In genomic region chr15:103503660-103504059, GRCm38 (mm10) we compare ENCODE assay signal across 9 mouse cellular contexts. TPM values are rescaled to one million over a fixed set of nuclear protein-coding genes. Genes with fewer than 3 reads are reported as not detected.
DNase-seq lines count a peak whose midpoint lies in the region; ATAC-seq and TF ChIP-seq lines count a peak whose summit lies in the region.
"Had no signal": no experiment of that assay in that cellular context is flagged by ENCODE, and none has a peak within 500 bp of the region (broad histone marks: within the 10 kb centered on the region; RNA-seq: fewer than 3 reads in every experiment).

No protein-coding gene starts in this region.

- H3K9ac ChIP-seq in hindbrain, embryonic 13.5 days = peak overlapping the region; percentile 93
- H3K9ac ChIP-seq in midbrain, postnatal 0 days (replicated peaks; ENCODE audit: low read length, poor library complexity, severe bottlenecking) = peak overlapping the region; percentile 87
- H3K9ac ChIP-seq: liver, embryonic 14.5 days had no signal

- no peak for TF ChIP-seq POLR2A in lung, adult 2 months (IDR thresholded peaks at IDR 0.05; ENCODE audit: borderline replicate concordance, extremely low read depth, low read depth, low read length)

- H3K4me3 ChIP-seq in left cerebral cortex, adult 2 months = peak overlapping the region; percentile 80
- peak overlapping the region; percentile 71 for H3K4me3 ChIP-seq in hindbrain, embryonic 13.5 days
- H3K4me3 ChIP-seq in midbrain, postnatal 0 days (ENCODE audit: low read depth, low read length) = peak overlapping the region; percentile 68
- H3K4me3 ChIP-seq in lung, adult 2 months (replicated peaks; ENCODE audit: extremely low read depth, low read depth, low read length) = no peak overlapping the region

- H3K36me3 ChIP-seq in hindbrain, embryonic 13.5 days = no peaks in the 10 kb centered on the region
- no peaks in the 10 kb centered on the region for H3K36me3 ChIP-seq in midbrain, postnatal 0 days (ENCODE audit: insufficient read depth, low read length)

- peak in 1 of 2 experiments; percentile 48 for DNase-seq in left cerebral cortex, adult 2 months (ENCODE audit: extremely low spot score in 1 of 2, low spot score in 2 of 2)
- no peak for DNase-seq in left cerebral cortex, adult 8-10 months (ENCODE audit: low spot score in 2 of 2)
- peak; percentile 45 to 48 for DNase-seq in cerebellum, postnatal 25 days
- DNase-seq in midbrain, postnatal 0 days (ENCODE audit: low spot score) = peak; percentile 45
- DNase-seq in lung, adult 2 months = no peak
- no peak for DNase-seq in kidney, adult 8-10 months
- DNase-seq in kidney, postnatal 36 days = no peak

- H3K27ac ChIP-seq in left cerebral cortex, adult 2 months = peak overlapping the region; percentile 91
- H3K27ac ChIP-seq in hindbrain, embryonic 13.5 days = peak overlapping the region; percentile 88
- peak overlapping the region; percentile 69 for H3K27ac ChIP-seq in midbrain, postnatal 0 days (ENCODE audit: low read depth, low read length)
- H3K27ac ChIP-seq: liver, embryonic 14.5 days had no signal

- no peaks in the 10 kb centered on the region for H3K9me3 ChIP-seq in hindbrain, embryonic 13.5 days
- no peaks in the 10 kb centered on the region for H3K9me3 ChIP-seq in midbrain, postnatal 0 days (ENCODE audit: low read length)

- intact Hi-C loops in left cerebral cortex, adult 2 months (cut with DNase I) = loop anchor here (2.0 kb wide), 1 partner anchor 33 kb away; no protein-coding TSS in a partner anchor

- peak; percentile 50 for ATAC-seq in hindbrain, embryonic 13.5 days (ENCODE audit: low FRiP score)
- ATAC-seq in midbrain, postnatal 0 days (ENCODE audit: low FRiP score) = peak; percentile 52

- H3K4me1 ChIP-seq in hindbrain, embryonic 13.5 days (replicated peaks) = peaks cover 56% of the 10 kb centered on the region
- H3K4me1 ChIP-seq in midbrain, postnatal 0 days (ENCODE audit: insufficient read depth, low read length) = peaks cover 17% of the 10 kb centered on the region; the same call in 1 of the 2 replicates
- no peaks in the 10 kb centered on the region; the same call in 1 of the 2 replicates for H3K4me1 ChIP-seq in lung, adult 2 months (ENCODE audit: control insufficient read depth, insufficient read depth, low read length)

- WGBS in hindbrain, embryonic 13.5 days = 39% methylated on average over 12 of the region's 12 CpGs
- 28% methylated on average over 12 of the region's 12 CpGs for WGBS in midbrain, postnatal 0 days
- 56% methylated on average over 12 of the region's 12 CpGs for WGBS in lung, adult 2 months

- H3K27me3 ChIP-seq in hindbrain, embryonic 13.5 days = 0 out of 2 replicates have a peak, but pooled peaks cover 7% of the 10 kb centered on the region
- H3K27me3 ChIP-seq in midbrain, postnatal 0 days (ENCODE audit: insufficient read depth, low read length) = no peaks in the 10 kb centered on the region

- TF ChIP-seq CTCF in left cerebral cortex, adult 2 months (IDR thresholded peaks at IDR 0.05) = no peak
- TF ChIP-seq CTCF in midbrain, postnatal 0 days (IDR thresholded peaks at IDR 0.05) = peak; percentile 28; the same call in 1 of the 2 replicates
- TF ChIP-seq CTCF in lung, adult 2 months (IDR thresholded peaks at IDR 0.05; ENCODE audit: insufficient read depth, low read length) = no peak

- peak overlapping the region; percentile 79 for H3K4me2 ChIP-seq in hindbrain, embryonic 13.5 days
- peak overlapping the region; percentile 85 for H3K4me2 ChIP-seq in midbrain, postnatal 0 days (ENCODE audit: low read depth, low read length, poor library complexity, severe bottlenecking)

RNA-seq across cellular contexts. Expression of gene Pde1b, which starts 0.8 kb away (rescaled TPM):
- total RNA-seq in left cerebral cortex, adult 2 months (2021) = 100 to 1,000 TPM; 138 to 175 TPM
- 100 to 1,000 TPM; 284 to 347 (median 325) TPM for total RNA-seq in left cerebral cortex, adult 8-10 months (2022)
- 81.6 and 84.0 TPM in 2 replicates for polyA plus RNA-seq in hindbrain, embryonic 13.5 days (2015; fragmentation: Nextera tagmentation; extraction: Ambion mirVana)
- 112 TPM in 2 replicates for total RNA-seq in midbrain, postnatal 0 days (2014; rRNA removed)
- 69.3 and 74.6 TPM in 2 replicates for polyA plus RNA-seq in midbrain, postnatal 0 days (2015; fragmentation: Nextera tagmentation; extraction: Ambion mirVana)
- 6.8 and 8.0 TPM in 2 replicates for polyA plus RNA-seq in lung, adult 2 months (2012; rRNA removed)

RNA-seq across cellular contexts. Expression of gene Ppp1r1a, which starts 34.1 kb away (rescaled TPM):
- 100 to 1,000 TPM; 140 to 150 TPM for total RNA-seq in left cerebral cortex, adult 2 months (2021)
- total RNA-seq in left cerebral cortex, adult 8-10 months (2022) = 100 to 1,000 TPM; 127 to 151 (median 142) TPM
- polyA plus RNA-seq in hindbrain, embryonic 13.5 days (2015; fragmentation: Nextera tagmentation; extraction: Ambion mirVana) = 99.2 and 101 TPM in 2 replicates
- 111 and 156 TPM in 2 replicates for total RNA-seq in midbrain, postnatal 0 days (2014; rRNA removed)
- polyA plus RNA-seq in midbrain, postnatal 0 days (2015; fragmentation: Nextera tagmentation; extraction: Ambion mirVana) = 230 TPM in 2 replicates
- polyA plus RNA-seq in lung, adult 2 months (2012; rRNA removed) = 6.9 and 9.0 TPM in 2 replicates

RNA-seq across cellular contexts. Expression of gene Nckap1l, which starts 50.1 kb away (rescaled TPM):
- total RNA-seq in left cerebral cortex, adult 2 months (2021) = 1 to 10 TPM; 8.3 to 9.2 TPM
- 10 to 100 TPM in 2 of 4 experiments, 1 to 10 TPM in 2; 8.7 to 19.2 (median 13.3) TPM for total RNA-seq in left cerebral cortex, adult 8-10 months (2022)
- polyA plus RNA-seq in hindbrain, embryonic 13.5 days (2015; fragmentation: Nextera tagmentation; extraction: Ambion mirVana) = 1.7 and 2.3 TPM in 2 replicates
- 4.6 and 4.7 TPM in 2 replicates for total RNA-seq in midbrain, postnatal 0 days (2014; rRNA removed)
- 2.0 and 2.4 TPM in 2 replicates for polyA plus RNA-seq in midbrain, postnatal 0 days (2015; fragmentation: Nextera tagmentation; extraction: Ambion mirVana)
- polyA plus RNA-seq in lung, adult 2 months (2012; rRNA removed) = 12.4 and 18.3 TPM in 2 replicates

RNA-seq across cellular contexts. Expression of gene Gtsf2, which starts 55.4 kb away (rescaled TPM):
- total RNA-seq in left cerebral cortex, adult 2 months (2021) = not detected
- not detected for total RNA-seq in left cerebral cortex, adult 8-10 months (2022)
- not detected in 2 replicates for polyA plus RNA-seq in hindbrain, embryonic 13.5 days (2015; fragmentation: Nextera tagmentation; extraction: Ambion mirVana)
- 0.44 TPM in 1 of 2 replicates, not detected in the other for total RNA-seq in midbrain, postnatal 0 days (2014; rRNA removed)
- not detected in 2 replicates for polyA plus RNA-seq in midbrain, postnatal 0 days (2015; fragmentation: Nextera tagmentation; extraction: Ambion mirVana)
- not detected in 2 replicates for polyA plus RNA-seq in lung, adult 2 months (2012; rRNA removed)
- polyA plus RNA-seq: liver, embryonic 14.5 days had no signal

Comparison
In these comparisons a context has a peak if more than half of its experiments do, and no peak if none do; other contexts are left out.
1. DNase-seq: peak in cerebellum, postnatal 25 days (2 of 2) and midbrain, postnatal 0 days (single experiment); none in left cerebral cortex, adult 8-10 months (0 of 2), lung, adult 2 months (single experiment), kidney, adult 8-10 months (0 of 2) and kidney, postnatal 36 days (0 of 2).
2. Peak in every context shown above with its lines, with median percentiles within 50 percentile points of each other: H3K27ac ChIP-seq.